ENCODE assay signal across 8 mouse cellular contexts in the genomic region with DNA sequence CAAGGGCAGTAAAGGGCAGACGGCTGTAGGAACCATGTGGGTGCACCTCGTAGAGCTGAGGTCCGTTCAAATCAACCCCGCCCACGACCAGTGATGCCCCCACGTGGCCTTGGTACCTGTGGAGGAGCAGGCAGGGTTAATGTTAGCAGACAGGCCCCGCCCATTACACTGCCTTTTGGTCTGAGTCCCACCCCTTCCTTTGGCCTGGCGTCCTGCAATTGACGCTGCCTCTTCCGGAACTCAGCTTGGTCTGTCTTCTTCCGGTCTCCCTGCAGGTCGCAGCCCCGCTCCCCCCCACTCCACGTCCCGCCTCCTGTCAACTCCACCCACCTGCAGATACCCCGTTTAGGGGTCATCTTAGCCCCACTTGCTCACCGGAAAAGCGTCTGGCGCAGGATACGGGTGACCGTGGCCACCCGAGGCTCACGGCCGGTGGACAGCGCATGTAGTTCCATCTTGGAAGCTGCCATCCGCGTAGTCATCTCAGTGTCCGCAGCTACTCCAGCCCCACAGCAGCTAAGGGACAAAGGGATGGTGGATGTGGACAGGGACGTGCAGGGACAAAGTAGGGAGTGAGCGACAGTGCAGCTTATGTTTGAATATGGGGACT. TPM values are rescaled to one million over a fixed set of nuclear protein-coding genes. Genes with fewer than 3 reads are reported as not detected.
DNase-seq lines count a peak whose midpoint lies in the region; ATAC-seq lines count a peak whose summit lies in the region.

No protein-coding gene starts in this region.

- WGBS in hindbrain, embryonic 15.5 days: under 1% methylated on average over 30 of the region's 30 CpGs

- H3K9ac ChIP-seq in hindbrain, embryonic 15.5 days: peak overlapping the region; percentile 78

- H3K27me3 ChIP-seq in hindbrain, embryonic 15.5 days: no peaks in the 10 kb centered on the region

- peaks cover 26% of the 10 kb centered on the region for H3K4me1 ChIP-seq in hindbrain, embryonic 15.5 days (replicated peaks)

- peak overlapping the region; percentile 56 for H3K4me3 ChIP-seq in hindbrain, embryonic 15.5 days

- ATAC-seq in hindbrain, embryonic 15.5 days (ENCODE audit: low FRiP score, low read depth): peak; percentile 93

- H3K9me3 ChIP-seq in hindbrain, embryonic 15.5 days: no peaks in the 10 kb centered on the region

- H3K36me3 ChIP-seq in hindbrain, embryonic 15.5 days: no peaks in the 10 kb centered on the region

- H3K27ac ChIP-seq in hindbrain, embryonic 15.5 days (replicated peaks): peak overlapping the region; percentile 94

- H3K4me2 ChIP-seq in hindbrain, embryonic 15.5 days: peak overlapping the region; percentile 92

- peak; percentile 97 for DNase-seq in R1 (ENCODE audit: low read depth, low spot score)
- DNase-seq in cerebellum, postnatal 25 days: peak; percentile 90 to 93
- DNase-seq in frontal cortex, postnatal 25 days (ENCODE audit: low spot score in 2 of 2): peak; percentile 68 to 73
- peak; percentile 86 for DNase-seq in left cerebral cortex, adult 11 months (ENCODE audit: low spot score)
- peak; percentile 90 to 93 for DNase-seq in lung, postnatal 4 days
- DNase-seq in retina, postnatal 7 days (ENCODE audit: low read depth, low spot score): peak; percentile 80
- DNase-seq in urinary bladder, adult 2 months (ENCODE audit: low spot score): peak; percentile 78

RNA-seq across cellular contexts. Expression of gene Psmb10, which starts 1.3 kb away (rescaled TPM):
- 74.7 and 75.2 TPM in 2 replicates for polyA plus RNA-seq in hindbrain, embryonic 15.5 days (2015; fragmentation: Nextera tagmentation; extraction: Ambion mirVana)
- polyA plus RNA-seq in urinary bladder, adult 2 months (2012; rRNA removed): 82.8 and 98.7 TPM in 2 replicates

RNA-seq across cellular contexts. Expression of gene Ctrl, which starts 3.3 kb away (rescaled TPM):
- 3.4 and 4.7 TPM in 2 replicates for polyA plus RNA-seq in hindbrain, embryonic 15.5 days (2015; fragmentation: Nextera tagmentation; extraction: Ambion mirVana)
- polyA plus RNA-seq in urinary bladder, adult 2 months (2012; rRNA removed): 1.4 and 1.8 TPM in 2 replicates

RNA-seq across cellular contexts. Expression of gene Lcat, which starts 6.2 kb away (rescaled TPM):
- 4.5 and 5.0 TPM in 2 replicates for polyA plus RNA-seq in hindbrain, embryonic 15.5 days (2015; fragmentation: Nextera tagmentation; extraction: Ambion mirVana)
- 3.7 and 5.2 TPM in 2 replicates for polyA plus RNA-seq in urinary bladder, adult 2 months (2012; rRNA removed)

RNA-seq across cellular contexts. Expression of gene Slc12a4, which starts 28.9 kb away (rescaled TPM):
- 11.9 and 12.9 TPM in 2 replicates for polyA plus RNA-seq in hindbrain, embryonic 15.5 days (2015; fragmentation: Nextera tagmentation; extraction: Ambion mirVana)
- 64.3 and 69.6 TPM in 2 replicates for polyA plus RNA-seq in urinary bladder, adult 2 months (2012; rRNA removed)

RNA-seq across cellular contexts. Expression of gene Pskh1, which starts 36.7 kb away (rescaled TPM):
- 11.0 and 11.8 TPM in 2 replicates for polyA plus RNA-seq in hindbrain, embryonic 15.5 days (2015; fragmentation: Nextera tagmentation; extraction: Ambion mirVana)
- 30.0 and 32.6 TPM in 2 replicates for polyA plus RNA-seq in urinary bladder, adult 2 months (2012; rRNA removed)

Comparison
In these comparisons a context has a peak if more than half of its experiments do, and no peak if none do; other contexts are left out.
1. Peak in every context shown above with its lines: DNase-seq, ATAC-seq, H3K4me3 ChIP-seq and H3K27ac ChIP-seq.